Mouse (Mus musculus) myocyte (in vitro differentiated cells): ENCODE results near the gene Stat3.

Experiments used
- E2F4 ChIP-seq: IDR thresholded peaks from one replicate; pipeline ENCODE4 v1.6.1; 2011; ENCODE audit warnings: mild to moderate bottlenecking, control low read depth, moderate library complexity; ENCODE audit not compliant: insufficient read depth
- POLR2A ChIP-seq: IDR thresholded peaks from one replicate; pipeline ENCODE4 v1.6.1; 2011; ENCODE audit warnings: low read depth, mild to moderate bottlenecking, control low read depth, moderate library complexity; ENCODE audit not compliant: insufficient read length
- POLR2AphosphoS2 ChIP-seq: IDR thresholded peaks from one replicate; pipeline ENCODE4 v1.6.1; 2011; ENCODE audit warnings: low read depth, control low read depth; ENCODE audit not compliant: insufficient read length
- TCF3 ChIP-seq: IDR thresholded peaks from one replicate; pipeline ENCODE4 v1.6.1; 2011; ENCODE audit warnings: low read depth, control low read depth; ENCODE audit not compliant: insufficient read length

DNA sequence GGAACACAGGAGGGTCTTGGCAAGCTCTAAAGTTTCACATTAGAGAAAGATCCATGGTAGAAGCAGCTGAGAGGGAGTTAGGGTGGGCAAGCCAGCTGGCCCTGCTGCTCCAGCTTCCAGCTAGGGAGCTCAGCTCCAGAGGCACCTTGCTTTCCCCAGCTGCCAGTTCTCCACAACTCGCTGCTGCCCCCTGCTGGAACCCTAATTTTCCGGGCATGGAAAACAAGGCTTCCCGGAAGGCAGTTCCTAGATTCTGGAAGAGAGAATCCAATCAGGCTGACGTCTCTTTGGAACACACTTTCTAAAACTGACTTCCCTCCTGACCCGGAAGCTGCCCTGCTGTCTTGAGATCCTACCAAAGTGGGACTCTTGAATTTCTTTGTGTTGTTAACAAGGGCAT lies 17.9 kb upstream of the Stat3 start:
- TF ChIP-seq POLR2A (no peak), TCF3 (no peak), E2F4 (no peak), POLR2AphosphoS2 (peak; percentile 38)
